Mouse (Mus musculus) heart, postnatal 10 days (tissue): Measurements from ENCODE around the gene Hapln1. TPM values are rescaled to one million over a fixed set of nuclear protein-coding genes. Genes with fewer than 3 reads are reported as not detected.

ENCODE experiments used
- DNase-seq, 2 experiments: peaks; one replicate each; pipeline ENCODE4 v3.0.0; 2021
- intact Hi-C: fragments of 180-260 bp; cut with DNase I; formaldehyde crosslinking; loops from one replicate; pipeline ENCODE4 v1.15.1; 2025
- total RNA-seq, 2 experiments: library from RNA; stranded (reverse); gene quantifications; 2 replicates each; pipeline ENCODE4 v1.2.3; 2021

Hapln1 gene
- total RNA-seq = 1 to 10 TPM in 1 of 2 experiments, under 1 TPM in 1; 0.74 to 1.2 TPM

- peak; percentile 7 to 23 for DNase-seq
- intact Hi-C loops = no loop called here
Observed at GRCm38 (mm10) chr13:89539205-89539886, at the start of gene Hapln1. Hapln1 (plus strand) TSS chr13:89539796.

GRCm38 (mm10) chr13:89493169-89493568 is 46.4 kb upstream of the Hapln1 start:
- intact Hi-C loops = no loop called here
- no peak for DNase-seq

GRCm38 (mm10) chr13:89493678-89494077 is 45.9 kb upstream of the Hapln1 start:
- intact Hi-C loops = no loop called here
- DNase-seq = no peak

- DNase-seq = no peak
- intact Hi-C loops = no loop called here
Observed at GRCm38 (mm10) chr13:89496569-89496968, 43.0 kb upstream of the Hapln1 start.

GRCm38 (mm10) chr13:89499419-89499818 is 40.2 kb upstream of the Hapln1 start:
- intact Hi-C loops = no loop called here
- DNase-seq = no peak

- no peak for DNase-seq
- intact Hi-C loops = no loop called here
Observed at GRCm38 (mm10) chr13:89521507-89521908, 18.1 kb upstream of the Hapln1 start.

- no peak for DNase-seq
- intact Hi-C loops = no loop called here
Observed at GRCm38 (mm10) chr13:89528716-89529115, 10.9 kb upstream of the Hapln1 start.

GRCm38 (mm10) chr13:89530386-89530785 is 9.2 kb upstream of the Hapln1 start:
- DNase-seq = no peak
- intact Hi-C loops = no loop called here

GRCm38 (mm10) chr13:89539887-89540264 is 280 bp downstream of the Hapln1 start:
- intact Hi-C loops = no loop called here
- peak in 1 of 2 experiments; percentile 2 for DNase-seq

GRCm38 (mm10) chr13:89540301-89540982 is 846 bp downstream of the Hapln1 start:
- intact Hi-C loops = no loop called here
- no peak for DNase-seq

- intact Hi-C loops = no loop called here
- peak; percentile 31 to 62 for DNase-seq
Observed at GRCm38 (mm10) chr13:89543003-89543402, 3.4 kb downstream of the Hapln1 start.

GRCm38 (mm10) chr13:89548203-89548740 is 8.7 kb downstream of the Hapln1 start:
- intact Hi-C loops = loop anchor here (1.0 to 5.0 kb wide), 2 partner anchors 87 to 1339 kb away; no protein-coding TSS in a partner anchor
- peak; percentile 56 to 75 for DNase-seq

- DNase-seq = no peak
- intact Hi-C loops = loop anchor here (5.0 kb wide), 1 partner anchor 1338 kb away; no protein-coding TSS in a partner anchor
Observed at GRCm38 (mm10) chr13:89549507-89549906, 9.9 kb downstream of the Hapln1 start.

GRCm38 (mm10) chr13:89551502-89551901 is 11.9 kb downstream of the Hapln1 start:
- DNase-seq = peak in 1 of 2 experiments; percentile 13
- intact Hi-C loops = loop anchor here (5.0 kb wide), 1 partner anchor 1291 kb away; no protein-coding TSS in a partner anchor

- intact Hi-C loops = no loop called here
- no peak for DNase-seq
Observed at GRCm38 (mm10) chr13:89564518-89564917, 24.9 kb downstream of the Hapln1 start.

- DNase-seq = no peak
- intact Hi-C loops = no loop called here
Observed at GRCm38 (mm10) chr13:89566300-89566699, 26.7 kb downstream of the Hapln1 start.

- intact Hi-C loops = no loop called here
- DNase-seq = no peak
Observed at GRCm38 (mm10) chr13:89579115-89579514, 39.5 kb downstream of the Hapln1 start.

GRCm38 (mm10) chr13:89583138-89583746 is 43.6 kb downstream of the Hapln1 start:
- intact Hi-C loops = no loop called here
- DNase-seq = no peak

- intact Hi-C loops = no loop called here
- DNase-seq = no peak
Observed at GRCm38 (mm10) chr13:89583747-89584738, 44.4 kb downstream of the Hapln1 start.

GRCm38 (mm10) chr13:89585144-89585543 is 45.5 kb downstream of the Hapln1 start:
- intact Hi-C loops = no loop called here
- no peak for DNase-seq
